Mouse (Mus musculus): ENCODE results near the gene Zfhx3.

The Zfhx3 gene

GRCm38 (mm10) chr8:108698101-108698660 is 755.7 kb downstream of the Zfhx3 start:
- no peak for DNase-seq (ENCODE audit: low spot score in 2 of 2)

GRCm38 (mm10) chr8:108699011-108699410 is 756.6 kb downstream of the Zfhx3 start:
- DNase-seq (ENCODE audit: low spot score in 2 of 2) = no peak

GRCm38 (mm10) chr8:108699454-108700345 is 757.3 kb downstream of the Zfhx3 start:
- DNase-seq (ENCODE audit: low spot score in 2 of 2) = no peak

GRCm38 (mm10) chr8:108701381-108702175 is 759.1 kb downstream of the Zfhx3 start:
- no peak for DNase-seq (ENCODE audit: low spot score in 2 of 2)

- DNase-seq (ENCODE audit: low spot score in 2 of 2) = no peak
Observed at GRCm38 (mm10) chr8:108702201-108702600, 759.8 kb downstream of the Zfhx3 start.

- no peak for DNase-seq (ENCODE audit: low spot score in 2 of 2)
Observed at GRCm38 (mm10) chr8:108705751-108706150, 763.3 kb downstream of the Zfhx3 start.

- no peak for DNase-seq (ENCODE audit: low spot score in 2 of 2)
Observed at GRCm38 (mm10) chr8:108706491-108706847, 764.0 kb downstream of the Zfhx3 start.

GRCm38 (mm10) chr8:108706848-108707541 is 764.6 kb downstream of the Zfhx3 start:
- no peak for DNase-seq (ENCODE audit: low spot score in 2 of 2)

GRCm38 (mm10) chr8:108707576-108708281 is 765.3 kb downstream of the Zfhx3 start:
- DNase-seq (ENCODE audit: low spot score in 2 of 2) = no peak

- no peak for DNase-seq (ENCODE audit: low spot score in 2 of 2)
Observed at GRCm38 (mm10) chr8:108708833-108709387, 766.5 kb downstream of the Zfhx3 start.

GRCm38 (mm10) chr8:108709441-108709840 is 767.0 kb downstream of the Zfhx3 start:
- no peak for DNase-seq (ENCODE audit: low spot score in 2 of 2)

- no peak for DNase-seq (ENCODE audit: low spot score in 2 of 2)
Observed at GRCm38 (mm10) chr8:108709928-108710606, 767.6 kb downstream of the Zfhx3 start.

GRCm38 (mm10) chr8:108710607-108711489 is 768.4 kb downstream of the Zfhx3 start:
- no peak for DNase-seq (ENCODE audit: low spot score in 2 of 2)

- no peak for DNase-seq (ENCODE audit: low spot score in 2 of 2)
Observed at GRCm38 (mm10) chr8:108711490-108711793, 769.0 kb downstream of the Zfhx3 start.

GRCm38 (mm10) chr8:108712001-108712411 is 769.6 kb downstream of the Zfhx3 start:
- no peak for DNase-seq (ENCODE audit: low spot score in 2 of 2)

GRCm38 (mm10) chr8:108712607-108713006 is 770.2 kb downstream of the Zfhx3 start:
- DNase-seq (ENCODE audit: low spot score in 2 of 2) = no peak

GRCm38 (mm10) chr8:108713346-108714142 is 771.1 kb downstream of the Zfhx3 start:
- no peak for DNase-seq (ENCODE audit: low spot score in 2 of 2)

GRCm38 (mm10) chr8:108714143-108714635 is 771.7 kb downstream of the Zfhx3 start:
- DNase-seq (ENCODE audit: low spot score in 2 of 2) = no peak

Measured in left cerebral cortex, adult 9 months (tissue).